ENCODE assay signal across 15 mouse cellular contexts in the genomic region with DNA sequence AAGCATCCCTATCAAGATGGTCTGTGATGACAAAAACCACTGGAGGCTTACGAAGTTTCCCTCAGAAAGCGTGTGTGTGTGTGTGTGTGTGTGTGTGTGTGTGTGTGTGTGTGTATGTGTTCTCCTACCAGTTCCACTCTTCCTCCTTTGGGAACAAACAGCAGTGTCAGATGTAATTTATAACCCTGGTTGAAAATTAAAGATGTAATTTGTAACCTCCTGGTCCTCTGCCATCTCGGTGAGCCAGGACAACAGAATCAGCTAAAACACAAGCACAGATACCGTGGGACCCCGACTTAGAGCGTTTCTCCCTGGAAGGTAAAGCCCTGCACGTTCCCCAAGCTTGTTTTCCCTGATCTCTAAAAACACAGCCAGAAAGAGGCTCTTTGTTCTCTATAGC.
"Had no signal": no experiment of that assay in that cellular context is flagged by ENCODE, and none has a peak within 500 bp of the region (broad histone marks: within the 10 kb centered on the region; RNA-seq: fewer than 3 reads in every experiment).

No protein-coding gene starts in this region.

- DNase-seq: left cerebral cortex, postnatal 4 days; liver, embryonic 13.5 days; lung, adult 2 months; lung, postnatal 14 days; lung, postnatal 4 days; right cerebral cortex, adult 18-20 months; right cerebral cortex, postnatal 14 days; right cerebral cortex, postnatal 4 days; thymus, adult 18-20 months; thymus, postnatal 36 days had no signal

- H3K4me3 ChIP-seq: liver, embryonic 13.5 days; midbrain, embryonic 13.5 days; myocyte had no signal

- H3K36me3 ChIP-seq: midbrain, embryonic 13.5 days had no signal

- ATAC-seq: intestine, postnatal 0 days; midbrain, embryonic 13.5 days; midbrain, embryonic 16.5 days had no signal

- H3K4me2 ChIP-seq: liver, embryonic 13.5 days; midbrain, embryonic 13.5 days had no signal

- H3K9me3 ChIP-seq: liver, embryonic 13.5 days; midbrain, embryonic 13.5 days had no signal

- H3K27me3 ChIP-seq: liver, embryonic 13.5 days; midbrain, embryonic 13.5 days had no signal

- H3K27ac ChIP-seq: liver, embryonic 13.5 days; midbrain, embryonic 13.5 days; stomach, postnatal 0 days had no signal

- H3K9ac ChIP-seq: liver, embryonic 13.5 days had no signal
